Mouse (Mus musculus): ENCODE measurements around the gene Ly6g6f. TPM values are rescaled to one million over a fixed set of nuclear protein-coding genes. Genes with fewer than 3 reads are reported as not detected.

The Ly6g6f gene
- polyA plus RNA-seq, 1 experiment from 2014 or later, result 0.96 TPM

DNA sequence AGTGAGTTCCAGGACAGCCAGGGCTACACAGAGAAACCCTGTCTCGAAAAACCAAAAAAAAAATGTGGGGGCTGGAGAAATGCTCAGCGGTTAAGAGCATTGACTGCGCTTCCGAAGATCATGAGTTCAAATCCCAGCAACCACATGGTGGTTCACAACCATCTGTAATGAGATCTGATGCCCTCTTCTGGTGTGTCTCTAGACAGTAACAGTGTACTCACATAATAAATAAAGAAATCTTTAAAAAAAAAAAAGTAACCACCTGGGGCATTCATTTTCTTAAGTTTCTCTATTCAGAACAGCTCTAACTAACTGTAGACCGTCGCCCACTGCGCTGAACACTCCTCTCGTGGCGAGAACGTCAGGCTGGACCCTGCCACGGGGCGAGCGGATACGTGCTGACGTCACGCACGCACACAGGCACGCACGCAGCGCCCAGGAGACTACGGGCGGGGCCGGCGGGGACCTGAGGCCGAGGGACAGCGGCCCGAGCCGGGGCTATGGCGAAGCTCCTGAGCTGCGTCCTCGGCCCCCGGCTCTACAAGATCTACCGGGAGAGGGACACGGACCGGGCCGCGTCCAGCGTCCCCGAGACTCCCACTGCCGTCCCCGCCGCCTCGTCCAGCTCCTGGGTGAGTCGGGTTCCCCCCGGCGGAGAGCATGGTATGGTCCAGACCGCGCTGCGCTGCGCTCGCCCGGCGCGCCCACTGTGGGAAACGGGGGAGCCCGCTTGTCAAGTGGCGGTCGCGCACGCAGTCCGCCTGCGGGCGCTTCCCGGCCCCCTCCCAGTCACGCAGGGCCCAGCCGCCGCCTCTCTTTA, 3.6 kb upstream of the Ly6g6f start, which contains the start of gene Abhd16a:
TSS of gene Abhd16a (plus strand) at position 439 of the 820 bp plus-strand sequence.
- H3K9me3 ChIP-seq (ENCODE audit: low read depth, low read length), result no peaks in the 10 kb centered on the region
- DNase-seq, result peak; percentile 98
- H3K36me3 ChIP-seq (ENCODE audit: insufficient read depth), result peaks cover 23% of the 10 kb centered on the region
- peak within 1 kb of the TSS; percentile 84 for H3K9ac ChIP-seq
- WGBS, result 3% methylated on average over 67 of the region's 67 CpGs
- ATAC-seq (ENCODE audit: insufficient read depth), result peak; percentile 99
- peak within 1 kb of the TSS; percentile 63 for H3K4me3 ChIP-seq (ENCODE audit: low read depth, low read length)
- H3K4me2 ChIP-seq, result peak within 1 kb of the TSS; percentile 63
- H3K27me3 ChIP-seq (ENCODE audit: insufficient read depth, low read length), result no peaks in the 10 kb centered on the region
- H3K27ac ChIP-seq (ENCODE audit: low read depth), result peak within 1 kb of the TSS; percentile 96
- peaks cover 7% of the 10 kb centered on the region for H3K4me1 ChIP-seq (ENCODE audit: insufficient read depth)
- TF ChIP-seq CTCF (IDR thresholded peaks at IDR 0.05; ENCODE audit: low read depth), result peak; percentile 5; the same call in 1 of the 2 replicates

DNA sequence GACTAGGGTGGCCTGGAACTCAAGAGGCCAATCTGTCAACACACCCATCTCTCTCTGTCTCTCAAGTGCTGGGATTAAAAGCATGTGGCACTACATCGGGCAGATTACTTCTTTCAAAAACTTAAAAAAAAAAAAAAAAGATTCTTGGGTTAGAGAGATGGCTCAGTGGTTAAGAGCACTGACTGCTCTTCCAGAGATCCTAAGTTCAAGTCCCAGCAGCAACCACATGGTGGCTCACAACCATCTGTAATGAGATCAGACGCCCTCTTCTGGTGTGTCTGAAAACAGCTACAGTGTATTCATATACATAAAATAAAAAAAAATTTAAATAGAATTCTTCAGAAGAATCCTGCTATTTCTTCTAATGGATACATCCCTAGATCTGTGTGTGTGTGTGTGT, 2.7 kb upstream of the Ly6g6f start:
- Histone ChIP-seq H3K4me3 (ENCODE audit: low read depth, low read length) (no peak overlapping the region), H3K9ac (no peak overlapping the region), H3K27me3 (ENCODE audit: insufficient read depth, low read length) (no peaks in the 10 kb centered on the region), H3K36me3 (ENCODE audit: insufficient read depth) (peaks cover 16% of the 10 kb centered on the region), H3K4me2 (no peak overlapping the region), H3K9me3 (ENCODE audit: low read depth, low read length) (no peaks in the 10 kb centered on the region), H3K27ac (ENCODE audit: low read depth) (no peak overlapping the region), H3K4me1 (ENCODE audit: insufficient read depth) (peaks cover 7% of the 10 kb centered on the region)
- no peak for DNase-seq
- no peak for ATAC-seq (ENCODE audit: insufficient read depth)
- WGBS, result 37% methylated on average over 2 of the region's 2 CpGs
- peak; percentile 57 for TF ChIP-seq CTCF (IDR thresholded peaks at IDR 0.05; ENCODE audit: low read depth)

DNA sequence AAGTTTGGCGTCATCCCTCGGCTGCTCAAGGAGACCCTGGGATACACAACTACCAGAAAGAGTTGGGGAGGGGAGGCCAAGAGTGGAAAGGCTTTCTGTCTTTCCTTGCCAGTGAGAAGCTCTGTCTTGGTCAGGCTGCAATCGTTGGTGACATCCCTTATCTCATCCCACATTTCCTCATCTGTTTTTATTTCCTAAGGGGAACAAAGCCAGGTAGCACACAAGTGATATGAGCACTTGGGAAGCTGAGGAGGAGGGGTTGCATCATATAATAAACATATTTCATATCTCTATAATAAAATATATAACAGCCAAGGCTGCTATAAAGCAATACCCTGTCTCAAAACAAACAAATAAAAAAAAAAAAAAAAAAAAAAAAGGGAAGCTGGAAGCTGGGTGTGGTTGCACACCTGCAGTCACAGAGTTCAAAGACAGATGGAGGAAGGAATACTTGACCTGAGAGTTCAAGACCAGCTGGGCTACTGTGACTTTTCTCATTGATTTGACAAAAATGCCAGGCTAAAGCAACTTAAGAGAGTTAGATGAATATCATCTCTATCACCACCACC, 1.4 kb downstream of the Ly6g6f start:
- H3K27ac ChIP-seq (ENCODE audit: low read depth), result no peak overlapping the region
- WGBS, result 64% methylated on average over 3 of the region's 3 CpGs
- H3K36me3 ChIP-seq (ENCODE audit: insufficient read depth), result no peaks in the 10 kb centered on the region
- H3K4me2 ChIP-seq, result no peak overlapping the region
- no peaks in the 10 kb centered on the region for H3K9me3 ChIP-seq (ENCODE audit: low read depth, low read length)
- DNase-seq, result no peak
- no peak overlapping the region for H3K9ac ChIP-seq
- H3K4me1 ChIP-seq (ENCODE audit: insufficient read depth), result no peaks in the 10 kb centered on the region
- H3K27me3 ChIP-seq (ENCODE audit: insufficient read depth, low read length), result no peaks in the 10 kb centered on the region
- H3K4me3 ChIP-seq (ENCODE audit: low read depth, low read length), result no peak overlapping the region
- no peak for TF ChIP-seq CTCF (IDR thresholded peaks at IDR 0.05; ENCODE audit: low read depth)
- ATAC-seq (ENCODE audit: insufficient read depth), result no peak

DNA sequence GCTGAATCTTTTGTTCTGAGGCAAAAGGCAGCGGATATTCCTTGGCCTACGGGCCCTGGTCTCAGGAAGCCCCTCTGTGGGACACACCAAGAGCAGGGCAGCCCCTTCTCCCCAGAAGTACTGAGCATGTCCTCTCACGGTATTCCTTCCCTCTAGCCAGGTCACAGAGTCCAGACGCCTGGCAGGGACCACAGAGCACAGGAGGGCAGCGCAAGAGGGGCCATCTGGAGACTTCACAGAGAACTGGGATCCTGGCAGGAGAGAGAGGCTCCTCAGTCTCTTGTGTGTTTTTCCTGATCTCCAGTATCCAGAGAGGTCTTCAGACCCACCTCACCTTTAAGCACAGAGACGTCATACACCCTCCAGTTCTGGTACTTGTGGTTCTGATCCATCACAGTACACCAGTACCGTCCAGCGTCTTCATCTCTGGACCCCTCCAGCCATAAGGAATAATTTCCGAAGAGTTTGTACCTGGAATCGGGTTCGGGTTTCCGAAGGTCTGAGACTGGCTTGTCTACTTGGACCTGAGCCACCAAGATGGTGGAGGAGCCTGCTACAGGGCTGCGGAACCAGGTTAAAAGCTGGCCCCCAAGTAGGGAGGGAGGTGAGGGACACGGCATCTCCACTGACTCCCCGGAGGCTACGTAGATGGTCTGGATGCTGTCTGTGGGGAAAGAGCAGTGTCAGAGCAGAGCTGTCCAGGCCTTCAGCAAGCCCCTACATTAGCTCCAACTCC, 2.4 kb downstream of the Ly6g6f start:
- Histone ChIP-seq H3K4me3 (ENCODE audit: low read depth, low read length) (no peak overlapping the region), H3K36me3 (ENCODE audit: insufficient read depth) (no peaks in the 10 kb centered on the region), H3K9me3 (ENCODE audit: low read depth, low read length) (no peaks in the 10 kb centered on the region), H3K27ac (ENCODE audit: low read depth) (no peak overlapping the region), H3K9ac (no peak overlapping the region), H3K27me3 (ENCODE audit: insufficient read depth, low read length) (no peaks in the 10 kb centered on the region), H3K4me1 (ENCODE audit: insufficient read depth) (no peaks in the 10 kb centered on the region), H3K4me2 (no peak overlapping the region)
- ATAC-seq (ENCODE audit: insufficient read depth), result no peak
- TF ChIP-seq CTCF (IDR thresholded peaks at IDR 0.05; ENCODE audit: low read depth), result no peak
- DNase-seq, result no peak
- 79% methylated on average over 16 of the region's 16 CpGs for whole genome bisulfite sequencing

DNA sequence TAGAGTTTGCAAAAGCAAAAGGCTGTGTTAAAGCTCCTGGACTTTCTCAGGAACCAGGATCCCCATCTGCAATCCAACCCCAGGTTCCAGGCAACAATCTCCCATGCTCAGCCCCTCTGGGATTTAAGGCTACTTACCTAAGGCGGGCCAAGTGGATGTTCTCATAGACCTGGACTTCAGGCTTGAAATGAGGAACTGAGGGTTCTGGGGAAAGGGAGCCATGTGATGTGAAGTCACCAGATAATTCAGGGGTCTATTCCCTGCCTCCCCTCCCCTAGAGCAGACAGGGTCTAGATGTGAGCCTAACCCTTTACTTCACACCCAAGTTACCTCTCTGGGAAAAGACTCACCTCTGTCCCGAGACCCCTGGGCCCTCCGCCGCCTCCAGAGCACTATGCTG, 4.7 kb downstream of the Ly6g6f start:
- ATAC-seq (ENCODE audit: insufficient read depth) (no peak), DNase-seq (no peak)
- H3K4me1 ChIP-seq (ENCODE audit: insufficient read depth), result 0 out of 2 replicates have a peak, but pooled peaks cover 4% of the 10 kb centered on the region
- no peaks in the 10 kb centered on the region for H3K27me3 ChIP-seq (ENCODE audit: insufficient read depth, low read length)
- H3K9ac ChIP-seq, result no peak overlapping the region
- no peaks in the 10 kb centered on the region for H3K9me3 ChIP-seq (ENCODE audit: low read depth, low read length)
- H3K4me2 ChIP-seq, result no peak overlapping the region
- H3K4me3 ChIP-seq (ENCODE audit: low read depth, low read length), result no peak overlapping the region
- no peak overlapping the region for H3K27ac ChIP-seq (ENCODE audit: low read depth)
- TF ChIP-seq CTCF (IDR thresholded peaks at IDR 0.05; ENCODE audit: low read depth), result no peak
- no peaks in the 10 kb centered on the region for H3K36me3 ChIP-seq (ENCODE audit: insufficient read depth)
- WGBS, result 84% methylated on average over 4 of the region's 4 CpGs

DNA sequence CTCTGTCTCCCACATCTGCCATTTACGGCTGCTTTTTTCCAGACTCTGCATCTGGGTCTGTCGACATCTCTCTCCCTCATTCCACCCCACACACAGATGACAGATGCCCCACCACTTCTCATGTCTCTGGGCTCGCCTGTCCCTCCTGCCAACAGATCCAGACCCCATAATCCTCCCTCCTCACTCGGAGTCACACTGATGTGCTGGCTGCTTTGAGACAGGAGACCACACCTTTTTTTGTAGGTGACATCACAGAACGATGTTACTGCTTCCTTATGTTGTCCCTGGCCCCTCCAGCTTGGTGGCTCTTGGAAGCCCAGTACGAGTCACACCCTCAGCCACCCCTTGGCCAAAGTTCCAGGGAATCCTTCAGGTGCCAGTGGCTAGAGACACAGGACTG, 5.2 kb downstream of the Ly6g6f start:
- WGBS, result 46% methylated on average over 6 of the region's 6 CpGs
- Histone ChIP-seq H3K4me2 (no peak overlapping the region), H3K9ac (peak overlapping the region; percentile 15; the same call in 1 of the 2 replicates), H3K27ac (ENCODE audit: low read depth) (no peak overlapping the region), H3K4me3 (ENCODE audit: low read depth, low read length) (no peak overlapping the region), H3K9me3 (ENCODE audit: low read depth, low read length) (no peaks in the 10 kb centered on the region), H3K4me1 (ENCODE audit: insufficient read depth) (0 out of 2 replicates have a peak, but pooled peaks cover 4% of the 10 kb centered on the region), H3K36me3 (ENCODE audit: insufficient read depth) (no peaks in the 10 kb centered on the region), H3K27me3 (ENCODE audit: insufficient read depth, low read length) (no peaks in the 10 kb centered on the region)
- TF ChIP-seq CTCF (IDR thresholded peaks at IDR 0.05; ENCODE audit: low read depth), result no peak
- DNase-seq, result no peak
- no peak for ATAC-seq (ENCODE audit: insufficient read depth)

DNA sequence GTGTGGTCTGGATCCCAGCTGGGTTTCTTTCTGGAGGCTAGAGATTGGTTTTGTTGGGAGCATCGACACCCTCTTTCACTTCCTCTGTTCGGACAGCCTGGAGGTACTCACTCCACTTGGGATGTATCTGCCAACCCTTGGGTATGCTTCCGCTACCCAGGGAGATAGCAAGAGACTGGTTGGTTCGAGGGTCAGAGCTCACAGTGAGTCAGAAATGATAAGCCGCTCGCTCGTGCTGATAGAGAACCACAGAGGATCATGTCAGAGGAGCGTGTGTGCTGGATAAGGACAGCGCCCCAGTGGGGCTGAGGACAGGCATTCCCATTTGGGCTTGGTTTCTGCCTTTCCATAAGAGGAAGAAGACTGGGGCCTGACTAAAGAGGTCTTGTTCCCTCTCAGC, 5.6 kb downstream of the Ly6g6f start:
- DNase-seq, result no peak
- H3K27ac ChIP-seq (ENCODE audit: low read depth), result no peak overlapping the region
- H3K9me3 ChIP-seq (ENCODE audit: low read depth, low read length), result no peaks in the 10 kb centered on the region
- 0 out of 2 replicates have a peak, but pooled peaks cover 4% of the 10 kb centered on the region for H3K4me1 ChIP-seq (ENCODE audit: insufficient read depth)
- 40% methylated on average over 9 of the region's 9 CpGs for WGBS
- no peaks in the 10 kb centered on the region for H3K36me3 ChIP-seq (ENCODE audit: insufficient read depth)
- no peaks in the 10 kb centered on the region for H3K27me3 ChIP-seq (ENCODE audit: insufficient read depth, low read length)
- ATAC-seq (ENCODE audit: insufficient read depth), result no peak
- TF ChIP-seq CTCF (IDR thresholded peaks at IDR 0.05; ENCODE audit: low read depth), result no peak
- H3K4me3 ChIP-seq (ENCODE audit: low read depth, low read length), result no peak overlapping the region
- no peak overlapping the region for H3K4me2 ChIP-seq
- H3K9ac ChIP-seq, result peak overlapping the region; percentile 15; the same call in 1 of the 2 replicates
